Mouse (Mus musculus) embryo, embryonic 11 days (tissue): ENCODE measurements at regions not wholly inside any gene's neighbourhood (a gene's known extent, or its start where the extent isn't known, plus 50 kb on each side); places are given as distances from the start of the nearest gene placed in this dataset.

Experiments used
- DNase-seq: peaks from one replicate; pipeline ENCODE4 v3.0.0-alpha.2; 2015

DNA sequence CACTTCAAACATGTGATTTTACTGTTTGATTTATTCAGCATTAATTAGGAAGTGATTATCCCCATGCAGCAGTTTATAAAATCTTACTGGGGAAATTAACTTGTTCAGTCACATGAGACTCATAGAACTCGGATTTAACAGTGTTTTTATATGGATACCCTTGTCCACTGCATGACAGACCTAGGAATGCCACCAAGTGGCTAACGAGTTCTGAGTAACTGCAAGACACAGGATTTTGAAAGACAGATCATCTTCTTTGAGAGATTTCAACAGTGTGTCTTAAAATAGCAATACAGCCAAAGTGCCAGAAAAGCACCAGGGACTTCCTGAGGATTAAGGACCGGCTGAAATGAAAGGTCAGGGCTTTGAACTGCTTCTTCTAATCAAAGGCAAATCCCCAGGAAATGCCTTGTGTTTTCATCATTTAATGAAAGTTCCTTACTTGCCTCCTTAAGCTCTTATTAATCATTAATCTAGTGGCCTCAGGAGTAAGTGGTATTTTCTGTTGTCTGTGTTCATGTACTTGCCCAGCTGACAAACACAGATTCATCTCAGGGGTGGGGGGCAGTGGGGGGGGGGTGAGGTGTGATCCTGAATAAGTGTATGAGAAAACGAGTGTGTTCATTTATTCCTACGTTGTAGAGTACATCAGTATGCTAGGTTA, 193.4 kb downstream of the Gm13691 start:
- peak; percentile 19 for DNase-seq

DNA sequence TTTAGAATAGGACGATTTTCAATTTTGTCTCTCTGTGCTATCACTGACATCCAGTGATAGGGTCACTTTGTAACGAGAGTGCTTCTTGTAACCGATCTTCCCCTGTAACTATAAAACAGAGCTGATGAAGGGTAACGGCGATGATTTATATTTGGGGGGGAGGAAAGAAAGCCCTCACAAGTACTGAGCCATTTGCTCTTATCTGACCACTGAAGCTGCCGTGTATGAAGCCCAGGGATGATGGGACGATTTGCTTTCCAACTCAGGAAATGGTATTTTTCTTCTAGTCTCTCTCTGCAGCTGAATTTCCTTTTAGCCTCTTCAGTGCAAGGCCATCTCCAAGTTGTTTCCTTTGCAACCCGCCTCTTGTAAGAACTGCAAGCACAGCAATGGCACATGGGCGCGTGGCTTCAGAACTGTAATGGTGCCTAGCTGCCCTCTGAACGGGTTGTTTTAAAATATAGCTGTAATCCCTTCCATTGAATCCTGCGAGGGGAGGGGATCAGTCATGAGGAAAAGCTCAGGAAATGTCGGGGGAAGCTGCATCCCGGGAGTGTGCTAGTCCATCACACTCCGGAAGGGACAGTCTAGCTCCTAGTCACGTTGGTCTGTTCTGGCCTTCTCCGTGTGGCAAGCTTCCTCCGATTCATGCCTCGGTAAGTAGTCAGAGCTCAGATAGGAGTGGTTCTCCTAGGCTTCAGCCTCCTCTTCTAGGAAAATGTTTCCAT, 194.1 kb downstream of the Gm13691 start:
- DNase-seq, result peak; percentile 25

DNA sequence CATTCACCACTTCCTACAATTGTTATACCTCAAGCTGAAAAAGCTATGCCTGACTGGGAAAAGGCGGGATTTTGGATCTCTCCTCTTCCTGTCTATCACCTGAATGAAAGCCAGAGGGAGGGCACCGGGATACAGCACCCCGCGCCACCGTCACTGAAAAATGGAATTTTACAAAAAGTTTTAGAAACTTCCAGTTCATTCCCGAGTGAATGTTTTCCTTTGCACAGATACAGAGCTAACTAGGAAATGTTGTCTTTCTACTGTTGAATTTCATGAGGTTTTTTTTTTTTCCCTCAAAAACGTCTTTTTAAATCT, 194.6 kb downstream of the Gm13691 start:
- no peak for DNase-seq

DNA sequence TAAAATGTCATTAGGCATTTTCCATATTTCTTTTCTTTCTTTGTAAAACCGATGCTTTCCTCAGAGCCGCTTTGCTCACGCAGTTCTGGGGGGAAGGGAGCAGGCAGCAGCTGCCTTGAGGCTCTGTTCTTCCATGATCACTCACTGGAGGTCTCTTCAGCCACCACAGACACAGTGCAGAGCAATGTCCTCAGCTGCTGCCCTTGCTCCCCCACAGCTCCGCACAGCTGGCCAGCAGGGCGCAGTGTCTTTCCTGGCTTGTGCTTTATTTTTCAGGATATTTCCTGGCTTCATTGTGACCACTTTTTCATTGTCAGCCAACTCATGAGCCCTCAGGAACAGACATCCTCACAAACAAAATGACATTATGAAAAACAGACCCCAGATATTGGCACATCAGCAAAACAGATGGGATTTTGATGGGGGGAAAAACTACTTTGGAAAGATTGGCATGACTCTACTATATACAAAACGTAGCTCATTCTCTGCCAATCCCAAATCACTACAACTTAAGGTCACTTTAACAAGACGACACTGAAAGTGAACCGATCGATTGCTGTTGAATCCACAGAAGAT, 195.9 kb downstream of the Gm13691 start:
- peak; percentile 57 for DNase-seq

DNA sequence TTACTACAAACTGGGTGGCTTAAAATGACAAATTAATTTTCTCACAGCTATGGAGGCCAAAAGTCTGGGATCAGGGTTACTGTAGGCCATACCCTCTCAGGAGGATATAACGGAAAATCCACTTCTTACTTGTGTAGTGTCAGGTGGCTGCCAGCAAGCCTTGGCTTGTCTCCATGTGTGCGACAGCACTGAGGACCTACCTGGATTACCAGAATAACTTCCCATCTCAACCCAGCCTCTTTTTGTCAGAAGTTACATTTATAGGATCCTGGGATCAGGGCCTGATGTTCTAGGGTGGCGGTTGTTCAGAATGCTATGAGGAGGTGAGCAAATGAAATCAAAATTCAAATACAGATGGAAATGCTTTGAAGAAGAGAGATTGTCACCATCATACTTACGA, 197.1 kb downstream of the Gm13691 start:
- DNase-seq, result no peak

DNA sequence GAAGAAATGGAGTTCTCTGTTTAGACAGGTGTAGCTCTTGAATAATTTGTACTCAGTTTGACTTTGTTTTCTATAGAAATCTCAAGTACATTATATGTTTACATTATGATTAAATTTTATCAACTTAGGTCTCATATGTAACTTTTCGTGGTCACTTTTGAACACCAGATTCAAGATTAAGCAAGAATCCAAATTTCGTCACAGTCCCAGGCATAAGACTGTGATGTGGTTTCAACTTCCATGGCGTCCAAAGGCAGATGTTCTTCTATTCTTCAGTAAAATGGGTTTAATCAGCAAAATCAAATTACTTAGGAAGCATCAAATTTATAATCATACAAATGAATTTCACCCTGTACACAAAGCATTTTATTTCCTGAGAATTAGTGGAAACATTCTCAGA, 198.9 kb downstream of the Gm13691 start:
- DNase-seq, result no peak

DNA sequence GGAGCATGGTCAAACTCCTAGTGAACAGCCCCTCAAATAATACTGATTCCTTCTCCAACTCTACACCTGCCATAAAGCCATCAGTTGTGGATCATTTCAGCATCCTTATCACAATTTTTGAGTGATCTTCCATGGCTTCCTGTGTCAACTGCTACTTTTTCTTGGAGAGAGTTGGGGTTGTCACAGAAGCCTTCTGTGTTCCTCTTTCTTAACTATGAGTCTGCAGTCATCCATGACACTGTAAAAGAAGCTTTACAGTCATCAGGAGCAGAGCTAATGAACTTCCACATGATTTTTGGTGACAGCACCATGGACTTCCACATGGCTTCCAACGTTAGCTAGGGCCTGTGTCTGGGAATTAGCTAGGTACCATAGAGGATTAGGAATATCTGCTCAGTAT, 208.1 kb downstream of the Calcrl start:
- no peak for DNase-seq

DNA sequence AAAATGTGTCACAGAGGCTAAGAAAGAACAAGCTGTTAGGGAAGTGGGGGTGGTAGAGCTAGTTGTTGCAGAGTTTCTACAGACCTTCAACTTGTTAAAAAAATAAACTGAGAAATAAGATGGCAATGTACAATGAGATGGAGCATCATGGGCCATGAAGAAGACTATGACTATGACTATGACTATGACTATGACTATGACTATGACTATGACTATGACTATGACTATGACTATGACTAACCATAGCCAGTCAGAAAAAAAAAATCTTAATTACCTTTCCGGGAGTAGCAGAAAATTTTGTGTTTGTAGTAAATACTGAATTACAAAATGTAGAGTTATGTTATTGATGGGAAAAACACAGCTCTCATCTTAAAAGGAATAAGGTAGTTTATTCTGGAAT, 203.2 kb downstream of the Calcrl start:
- DNase-seq, result no peak

DNA sequence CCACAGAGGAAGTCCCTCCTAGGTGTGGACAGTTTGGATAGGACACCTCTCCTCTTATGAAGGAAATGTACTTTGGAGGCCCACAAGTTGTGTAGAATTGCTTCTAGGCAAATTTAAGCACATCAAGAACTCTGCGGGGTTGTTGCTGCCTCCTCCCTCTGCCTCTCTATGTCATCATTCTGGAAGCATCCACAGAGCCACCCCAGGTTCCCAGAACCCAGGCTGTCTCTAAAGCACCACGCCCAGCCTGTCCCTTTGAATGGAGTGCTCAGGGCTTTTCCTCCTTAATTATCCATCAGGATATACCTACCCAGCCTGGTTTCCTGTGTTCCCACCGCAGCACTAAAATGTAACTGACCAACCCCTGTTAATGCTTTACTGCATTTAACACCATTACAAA, 195.4 kb downstream of the Calcrl start:
- no peak for DNase-seq

DNA sequence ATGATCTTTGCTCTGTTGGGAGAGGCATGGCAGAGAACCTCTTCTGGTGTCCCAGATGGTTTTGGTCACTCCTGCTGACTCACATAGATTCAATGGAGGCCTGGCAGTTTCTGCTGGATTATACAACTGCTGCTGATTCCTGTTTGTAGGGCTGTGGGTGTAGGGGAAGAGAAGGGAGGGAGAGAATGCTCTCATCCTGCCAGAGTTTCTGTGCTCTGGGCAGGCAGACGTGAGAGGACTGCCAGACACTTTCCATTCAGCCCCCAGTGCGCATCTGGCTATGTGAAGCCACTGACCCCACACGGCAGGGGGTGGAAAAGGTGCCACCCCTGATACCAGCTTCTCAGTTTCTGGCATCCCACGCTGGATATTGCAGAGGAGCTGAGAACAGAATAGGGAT, 189.6 kb downstream of the Calcrl start:
- no peak for DNase-seq

DNA sequence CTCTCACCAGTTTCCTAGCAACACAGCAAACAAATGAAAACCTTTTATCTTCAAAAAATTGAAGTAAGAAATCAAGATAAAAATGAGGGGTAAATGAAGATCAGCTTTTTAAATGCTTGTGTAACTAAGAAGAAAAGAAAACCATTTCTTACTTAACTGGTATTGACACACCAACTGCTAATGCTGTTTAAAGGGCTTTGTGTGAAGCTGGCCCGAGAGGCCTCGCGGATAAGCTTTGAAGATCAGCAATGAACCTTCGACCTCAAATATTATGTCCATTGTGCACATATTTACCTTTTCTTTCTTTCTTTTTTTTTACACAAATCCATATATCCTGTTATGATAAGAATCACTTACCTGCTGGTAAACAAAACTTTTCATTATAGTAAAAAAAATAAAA, 184.0 kb downstream of the Calcrl start:
- no peak for DNase-seq

DNA sequence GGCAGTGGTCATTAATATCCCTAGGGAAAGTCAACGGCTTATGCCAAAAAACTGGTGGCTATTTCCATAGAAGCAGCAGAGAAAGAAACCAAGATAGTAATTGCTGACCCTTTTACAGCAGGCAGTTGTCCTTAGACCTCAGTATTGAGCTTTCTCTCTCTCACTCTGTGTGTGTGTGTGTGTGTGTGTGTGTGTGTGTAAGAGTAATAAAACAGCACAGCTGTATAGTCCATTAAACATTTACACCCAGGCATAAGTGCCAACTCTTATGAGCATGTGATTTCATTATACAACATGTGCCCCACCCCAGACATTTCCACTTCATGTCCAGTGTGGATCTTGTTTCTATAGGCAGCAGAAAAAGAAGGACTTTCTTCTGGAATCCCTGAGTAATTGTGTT, 183.2 kb downstream of the Calcrl start:
- DNase-seq, result no peak

DNA sequence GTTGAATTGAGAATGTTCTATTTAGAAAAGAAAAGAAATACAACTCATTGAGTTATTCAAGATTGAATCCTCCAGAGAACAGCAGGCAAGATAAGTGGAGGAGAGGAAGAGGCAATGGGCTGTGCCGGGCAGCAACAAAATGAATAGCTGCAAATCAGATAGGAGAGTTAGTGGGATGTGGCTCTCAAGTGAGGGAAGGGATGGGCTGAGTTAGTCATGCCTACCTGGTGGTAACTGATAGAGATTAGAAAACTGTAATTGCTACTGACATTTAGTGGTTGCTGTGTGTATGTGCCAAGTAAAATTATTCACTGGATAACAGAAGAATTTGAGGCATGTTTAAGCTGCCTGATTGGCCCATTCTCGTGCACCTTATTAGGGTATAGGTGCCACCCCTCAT, 179.3 kb downstream of the Calcrl start:
- DNase-seq, result no peak

DNA sequence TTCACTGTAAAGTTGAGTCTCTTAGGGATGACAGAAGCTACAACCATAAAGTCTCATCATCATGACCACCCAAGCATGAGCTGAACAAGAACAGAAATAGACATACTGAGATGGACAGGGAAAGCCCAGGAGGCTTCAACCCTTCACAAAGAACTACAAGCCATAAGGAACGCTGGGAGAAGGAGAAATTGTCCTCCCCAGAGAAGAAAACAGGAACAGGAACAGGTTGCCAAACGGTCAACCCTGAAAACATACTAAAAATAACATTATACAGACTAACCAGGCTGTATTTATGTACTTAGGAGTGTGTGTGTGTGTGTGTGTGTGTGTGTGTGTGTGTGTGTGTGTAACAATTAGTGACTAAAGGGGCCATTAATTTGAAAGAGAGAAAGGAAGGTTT, 178.6 kb downstream of the Calcrl start:
- no peak for DNase-seq

DNA sequence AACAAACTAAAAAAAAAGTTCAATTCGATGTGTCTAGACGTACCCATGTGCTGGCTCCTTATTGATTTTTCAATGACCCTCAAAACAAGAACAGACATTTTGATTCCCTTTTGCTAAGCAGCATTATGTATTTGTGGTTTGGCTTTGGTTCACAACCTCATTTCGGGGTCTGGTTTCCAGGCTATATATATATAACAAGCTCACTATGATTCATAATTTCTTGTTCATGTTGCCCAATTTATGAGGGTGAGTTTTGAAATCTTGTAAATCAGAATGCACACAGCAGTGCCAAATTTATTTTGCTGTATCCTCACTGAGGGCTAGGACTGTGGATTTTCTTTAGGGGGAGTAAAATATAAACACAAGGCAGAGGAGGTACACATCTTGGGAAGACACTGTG, 177.0 kb downstream of the Calcrl start:
- DNase-seq, result no peak

DNA sequence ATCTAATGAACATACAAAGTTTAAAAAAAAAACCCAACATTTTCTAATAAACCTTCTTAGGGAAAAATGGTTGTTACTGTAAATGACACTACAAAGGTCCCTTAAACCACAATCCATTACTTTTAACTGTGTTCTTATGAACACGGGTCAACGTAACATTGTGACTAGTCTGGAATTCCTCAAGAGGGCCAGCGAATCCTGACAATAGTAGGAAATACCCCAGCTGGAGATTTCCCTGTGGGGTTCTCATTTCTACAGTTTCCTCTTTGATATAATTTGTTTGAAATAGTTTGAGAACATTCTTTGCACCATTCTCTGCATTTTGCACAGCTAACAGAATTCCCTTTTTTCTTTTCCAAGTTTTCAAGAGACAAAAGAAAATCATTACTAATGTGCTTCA, 175.3 kb downstream of the Calcrl start:
- DNase-seq, result no peak

DNA sequence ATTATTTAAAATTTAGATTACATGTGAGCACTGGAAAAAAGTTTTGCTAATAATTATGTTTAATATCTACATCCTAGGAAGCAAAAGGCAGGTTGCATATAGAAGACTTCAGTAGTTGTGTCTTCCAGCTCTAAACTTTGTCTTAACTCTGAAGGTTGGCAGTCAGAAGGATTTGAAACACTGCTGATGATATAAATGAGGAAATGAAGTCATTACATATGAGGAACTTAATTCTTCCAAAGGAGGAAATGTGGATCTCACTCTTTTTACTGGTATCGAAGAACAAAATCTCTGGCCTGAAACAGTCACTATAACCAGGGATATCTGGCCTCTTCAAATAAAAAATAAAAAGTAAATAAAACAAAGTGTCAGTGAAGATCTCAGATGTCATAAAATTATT, 173.1 kb downstream of the Calcrl start:
- no peak for DNase-seq

DNA sequence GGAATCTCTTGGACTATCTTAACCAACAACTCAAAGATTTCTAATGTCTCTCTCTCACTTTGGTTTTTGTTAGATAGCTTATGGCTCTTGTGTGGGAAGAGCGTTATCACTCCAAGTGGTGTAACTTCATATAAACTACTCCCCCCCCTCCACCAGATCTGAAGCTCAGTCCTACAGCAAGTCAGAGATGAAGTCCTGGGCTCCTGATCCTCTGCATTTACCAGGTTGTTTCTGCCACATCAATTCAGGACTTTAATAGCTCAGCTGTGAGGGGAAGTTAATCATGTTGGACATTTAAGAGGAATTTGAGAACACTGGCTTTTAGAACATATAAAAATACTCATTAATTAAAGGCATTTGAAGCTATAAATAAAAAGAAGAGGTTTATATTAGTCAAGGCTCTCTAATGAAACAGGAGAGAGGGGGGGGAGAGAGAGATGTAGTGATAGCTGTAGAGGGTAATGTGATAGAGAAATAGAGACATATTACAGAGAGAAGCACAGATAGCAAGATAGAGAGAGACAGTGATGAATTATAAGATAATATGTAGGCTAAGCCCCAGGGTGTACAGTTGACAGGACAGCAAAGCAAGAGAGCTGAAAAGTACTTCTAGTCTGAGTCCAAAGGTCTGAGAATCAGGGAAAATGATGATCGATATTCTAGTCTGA, 166.7 kb downstream of the Calcrl start:
- no peak for DNase-seq

DNA sequence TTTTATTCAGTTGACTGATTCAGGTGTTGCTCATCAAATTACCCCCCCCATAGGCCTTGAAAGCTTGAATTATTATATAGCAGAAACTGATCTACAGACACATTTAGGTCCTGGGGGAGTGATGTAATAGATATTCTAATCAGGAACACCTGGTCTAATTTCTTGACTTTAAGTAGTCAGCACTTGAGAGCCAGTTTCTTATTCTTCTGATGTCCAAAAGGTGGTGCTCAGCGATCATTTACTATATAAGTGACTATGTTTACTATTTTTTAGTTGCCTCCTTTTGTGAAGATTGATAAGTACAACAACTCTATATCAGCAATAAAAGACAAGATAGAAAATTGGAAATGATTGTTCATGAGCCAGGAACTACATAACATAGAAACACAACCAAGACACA, 166.0 kb downstream of the Calcrl start:
- no peak for DNase-seq

DNA sequence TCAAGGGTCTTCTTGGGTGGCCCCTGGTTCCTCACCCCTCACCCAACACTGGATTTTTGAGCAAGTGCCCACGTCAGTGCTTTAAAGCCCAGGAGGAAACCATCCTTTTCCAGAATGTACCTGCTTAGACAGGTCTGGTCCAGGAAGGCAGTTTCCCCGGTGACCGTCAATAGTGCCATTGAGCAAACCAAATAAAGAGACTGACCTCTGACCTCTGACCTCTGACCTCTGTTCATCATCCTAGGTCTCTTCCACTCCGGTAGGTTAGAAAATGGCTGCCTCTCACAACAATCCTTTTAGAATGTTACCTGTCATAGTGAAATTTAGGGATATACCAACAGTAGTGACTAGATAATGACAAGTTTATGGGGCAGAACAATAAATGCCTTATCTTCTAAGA, 164.5 kb downstream of the Calcrl start:
- DNase-seq, result no peak

DNA sequence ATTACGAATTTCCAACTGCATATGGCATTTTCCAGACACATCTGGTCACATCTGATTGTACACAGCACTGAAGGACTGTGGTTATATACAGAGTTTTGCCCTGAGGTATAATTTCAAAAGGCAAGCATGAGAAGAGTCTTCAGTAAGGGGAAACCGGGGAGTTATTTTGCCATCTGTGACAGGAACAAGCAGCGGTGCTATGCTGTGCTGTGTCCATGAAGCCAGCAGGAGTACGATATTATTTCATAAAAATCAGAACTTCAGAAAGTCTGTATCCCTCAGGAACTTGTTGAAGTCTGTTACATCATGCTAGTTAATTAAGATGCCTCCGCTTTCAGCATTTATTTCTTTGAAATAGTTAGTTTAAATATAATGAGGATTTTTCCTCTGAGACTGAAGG, 163.7 kb downstream of the Calcrl start:
- DNase-seq, result no peak

DNA sequence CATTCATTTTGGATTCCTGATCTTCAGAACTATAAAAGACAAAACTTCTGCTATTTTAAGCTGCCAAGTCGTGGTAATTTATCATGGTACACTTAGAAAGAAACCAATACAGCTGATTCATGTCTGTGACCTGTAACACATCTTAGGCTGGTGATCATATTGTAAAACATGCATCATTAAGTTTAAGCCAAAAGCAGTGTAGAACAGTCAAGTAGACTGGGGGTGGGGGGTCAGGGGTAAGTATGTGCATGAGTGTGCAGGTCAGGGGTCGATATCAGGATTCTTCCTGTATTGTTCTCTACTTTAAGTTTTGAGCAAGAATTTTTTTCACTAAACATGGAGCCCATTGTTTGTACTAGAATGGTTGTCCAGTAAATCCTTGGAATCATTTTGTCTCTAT, 160.7 kb downstream of the Calcrl start:
- no peak for DNase-seq

DNA sequence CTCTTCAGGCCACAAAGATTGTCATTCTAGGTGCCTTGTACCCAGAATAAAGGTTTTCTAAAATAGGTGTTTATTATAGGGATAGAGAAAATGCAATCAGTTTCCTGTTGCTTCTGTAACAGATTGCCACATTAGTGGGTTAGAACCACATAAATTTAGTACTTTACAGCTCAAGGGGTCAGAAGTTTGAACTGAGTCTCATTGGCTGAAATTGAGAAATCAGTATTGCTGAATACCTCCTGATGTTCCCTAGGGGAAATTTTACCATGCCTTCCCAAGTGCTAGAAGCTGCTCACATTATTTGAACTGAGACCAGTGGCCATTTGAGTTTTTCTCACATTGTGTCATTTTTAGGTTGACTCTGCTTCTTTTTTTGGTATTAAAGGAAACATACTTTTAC, 160.2 kb downstream of the Calcrl start:
- no peak for DNase-seq

DNA sequence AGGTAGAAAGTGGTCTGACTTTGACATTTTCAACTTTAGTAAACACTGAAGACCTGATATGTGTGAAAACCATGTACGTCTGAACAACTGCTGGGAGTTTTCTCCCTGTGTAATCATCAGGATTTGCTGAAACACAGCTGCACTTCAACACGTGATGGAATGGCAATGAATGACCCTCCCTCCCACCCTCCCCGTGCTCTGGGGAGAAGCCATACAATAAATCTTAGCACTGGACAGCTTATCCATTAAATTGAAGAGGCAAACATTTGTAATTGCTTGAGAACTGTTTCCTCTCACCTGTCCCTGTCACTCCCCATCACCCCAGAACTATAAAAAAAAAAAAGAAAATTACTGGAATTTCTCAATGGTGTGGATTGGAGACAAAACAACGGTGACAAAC, 159.1 kb downstream of the Calcrl start:
- peak; percentile 42 for DNase-seq
